Mouse (Mus musculus) stomach, postnatal 0 days (tissue): ENCODE results near the gene Ankrd34c. TPM values are rescaled to one million over a fixed set of nuclear protein-coding genes. Genes with fewer than 3 reads are reported as not detected.
A peak's percentile ranks its signal among the peaks of the same experiment; 100 is the strongest.

ENCODE experiments used
- ATAC-seq: fragments of 200-750 bp; cut with Nextera tagmentation; 2 replicates; pipeline ENCODE4 v1.8.0; 2017; ENCODE audit not compliant: low FRiP score, low TSS enrichment
- DNase-seq: peaks from one replicate; pipeline ENCODE4 v3.0.0-alpha.2; 2016; ENCODE audit warnings: low spot score
- H3K27ac ChIP-seq: fragments of 300-500 bp; sonication (generic); replicated peaks from 2 replicates; pipeline ENCODE4 v1.5.1; 2014; ENCODE audit warnings: mild to moderate bottlenecking, control low read depth
- H3K27me3 ChIP-seq: fragments of 300-500 bp; sonication (generic); 2 replicates; pipeline ENCODE4 v1.6.1; 2014; ENCODE audit warnings: low read length; ENCODE audit not compliant: control insufficient read depth, insufficient read depth
- H3K36me3 ChIP-seq: fragments of 300-500 bp; sonication (generic); 2 replicates; pipeline ENCODE4 v1.6.1; 2014; ENCODE audit warnings: low read length, mixed read lengths; ENCODE audit not compliant: control insufficient read depth, insufficient read depth
- H3K4me1 ChIP-seq: fragments of 300-500 bp; sonication (generic); replicated peaks from 2 replicates; pipeline ENCODE4 v1.6.1; 2014; ENCODE audit warnings: antibody characterized with exemption; ENCODE audit not compliant: control insufficient read depth, insufficient read depth
- H3K4me2 ChIP-seq: fragments of 300-500 bp; sonication (generic); replicated peaks from 2 replicates; pipeline ENCODE4 v1.6.1; 2014; ENCODE audit warnings: low read depth, mild to moderate bottlenecking, control low read depth, moderate library complexity
- H3K4me3 ChIP-seq: fragments of 300-500 bp; sonication (generic); 2 replicates; pipeline ENCODE4 v1.5.1; 2014; ENCODE audit warnings: low read depth, low read length, control low read depth
- H3K9ac ChIP-seq: fragments of 300-500 bp; sonication (generic); 2 replicates; pipeline ENCODE4 v1.6.1; 2014; ENCODE audit warnings: mild to moderate bottlenecking, low read length, control low read depth, mixed read lengths
- H3K9me3 ChIP-seq: fragments of 300-500 bp; sonication (generic); 2 replicates; pipeline ENCODE4 v1.6.1; 2016; ENCODE audit warnings: low read length; ENCODE audit not compliant: control insufficient read depth
- CTCF ChIP-seq: IDR thresholded peaks from 2 replicates; pipeline ENCODE4 v1.5.1; 2016; ENCODE audit warnings: antibody characterized with exemption, low read depth, mild to moderate bottlenecking, moderate library complexity
- EP300 ChIP-seq: optimal IDR thresholded peaks from 2 replicates; pipeline ENCODE3; 2016; ENCODE audit warnings: antibody characterized with exemption
- WGBS: fragments of 180-500 bp; shearing (Covaris S2); extraction: QIAGEN DNeasy Blood & Tissue Kit; methylation state at CpG from one replicate; pipeline ENCODE4 v1.1.7; 2014; 5-methylcytosine and 5-hydroxymethylcytosine counted together
- polyA plus RNA-seq: library from polyadenylated mRNA; unstranded; fragments of >200 nt; fragmentation: Nextera tagmentation; extraction: Ambion mirVana; gene quantifications from 2 replicates; pipeline ENCODE4 v1.2.1, GENCODE M21; 2015

Gene Ankrd34c
- polyA plus RNA-seq, 1 experiment from 2014 or later = not detected

DNA sequence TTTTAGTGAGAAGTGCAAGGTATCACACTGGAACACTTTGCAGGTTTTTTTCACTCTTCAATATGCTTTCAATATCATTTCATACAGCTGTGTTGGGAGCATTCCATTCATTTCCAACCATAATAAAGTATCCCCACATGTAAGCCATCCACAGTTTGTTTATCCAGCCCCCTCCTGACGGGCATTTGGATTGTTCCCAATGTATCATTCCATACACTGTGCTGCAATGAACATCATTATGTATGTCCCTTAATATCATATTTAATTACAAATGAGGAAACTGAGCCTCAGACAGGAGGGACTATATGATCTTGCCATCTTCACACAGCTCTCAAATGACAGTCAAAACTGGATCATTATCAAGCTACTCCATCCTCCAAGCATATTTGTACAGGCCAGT, 49.1 kb downstream of the Ankrd34c start:
- Histone ChIP-seq H3K4me2 (no peak overlapping the region), H3K27me3 (no peaks in the 10 kb centered on the region), H3K9ac (no peak overlapping the region), H3K36me3 (no peaks in the 10 kb centered on the region), H3K4me1 (no peaks in the 10 kb centered on the region), H3K9me3 (no peaks in the 10 kb centered on the region), H3K27ac (no peak overlapping the region), H3K4me3 (no peak overlapping the region)
- DNase-seq (no peak), ATAC-seq (no peak)
- WGBS = 54% methylated on average over 1 of the region's 1 CpGs
- no peak for TF ChIP-seq CTCF
- TF ChIP-seq EP300 = no peak

- no peak for ATAC-seq
- peak; percentile 77 for TF ChIP-seq CTCF
- TF ChIP-seq EP300 = no peak
- Histone ChIP-seq H3K4me1 (no peaks in the 10 kb centered on the region), H3K36me3 (no peaks in the 10 kb centered on the region), H3K9ac (no peak overlapping the region), H3K4me3 (no peak overlapping the region), H3K27me3 (no peaks in the 10 kb centered on the region), H3K9me3 (no peaks in the 10 kb centered on the region), H3K4me2 (no peak overlapping the region), H3K27ac (no peak overlapping the region)
- WGBS = 54% methylated on average over 10 of the region's 10 CpGs
- no peak for DNase-seq
Observed at GRCm38 (mm10) chr9:89687503-89688226, 50.6 kb downstream of the Ankrd34c start.

DNA sequence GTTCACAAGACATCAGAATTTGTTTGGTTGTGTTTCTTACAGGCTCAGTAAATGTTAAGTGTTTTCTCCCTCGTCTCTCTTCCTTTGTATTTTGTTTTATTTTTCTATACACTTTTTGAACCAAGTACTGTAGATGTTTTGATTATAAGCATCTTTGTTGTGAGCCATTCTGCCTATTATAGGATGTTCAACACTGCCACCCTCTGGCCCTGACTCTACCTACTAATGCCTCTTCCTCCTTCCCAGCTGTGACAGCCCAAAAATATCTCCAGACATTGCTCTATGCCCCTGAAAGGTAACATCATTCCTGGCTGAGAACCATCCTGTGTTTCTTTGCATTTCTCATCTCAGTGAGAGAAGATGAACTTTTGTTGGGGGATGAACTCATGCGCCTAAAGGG, 52.0 kb downstream of the Ankrd34c start:
- Histone ChIP-seq H3K4me2 (no peak overlapping the region), H3K9me3 (no peaks in the 10 kb centered on the region), H3K4me1 (no peaks in the 10 kb centered on the region), H3K36me3 (no peaks in the 10 kb centered on the region), H3K4me3 (no peak overlapping the region), H3K27me3 (no peaks in the 10 kb centered on the region), H3K9ac (no peak overlapping the region), H3K27ac (no peak overlapping the region)
- no peak for DNase-seq
- WGBS = 53% methylated on average over 2 of the region's 2 CpGs
- ATAC-seq = no peak
- TF ChIP-seq CTCF = peak; percentile 38
- TF ChIP-seq EP300 = no peak

GRCm38 (mm10) chr9:89678974-89679373, 59.3 kb downstream of the Ankrd34c start:
- Histone ChIP-seq H3K9me3 (no peaks in the 10 kb centered on the region), H3K9ac (no peak overlapping the region), H3K4me1 (no peaks in the 10 kb centered on the region), H3K27ac (no peak overlapping the region), H3K4me3 (no peak overlapping the region), H3K36me3 (no peaks in the 10 kb centered on the region), H3K27me3 (no peaks in the 10 kb centered on the region), H3K4me2 (no peak overlapping the region)
- no peak for ATAC-seq
- 35% methylated on average over 1 of the region's 1 CpGs for WGBS
- TF ChIP-seq CTCF = peak; percentile 72
- TF ChIP-seq EP300 = no peak
- no peak for DNase-seq

Other genes with a start within 250 kb of the Ankrd34c start
- gene Minar1, start 115.3 kb downstream of the Ankrd34c start, polyA plus RNA-seq = 0.04 and 0.05 TPM in 2 replicates
- gene Tmed3, start 33.4 kb downstream of the Ankrd34c start, polyA plus RNA-seq = 162 and 170 TPM in 2 replicates
- gene Rasgrf1, start 171.4 kb upstream of the Ankrd34c start, polyA plus RNA-seq = 0.13 and 0.22 TPM in 2 replicates